Mouse (Mus musculus) limb, embryonic 14.5 days (tissue): Measurements from ENCODE around the gene Golim4. TPM values are rescaled to one million over a fixed set of nuclear protein-coding genes. Genes with fewer than 3 reads are reported as not detected.
A peak's percentile ranks its signal among the peaks of the same experiment; 100 is the strongest.

Experiments
- ATAC-seq: fragments of 200-750 bp; cut with Nextera tagmentation; 2 replicates; pipeline ENCODE4 v1.8.0; 2017; ENCODE audit warnings: low read depth, moderate number of reproducible peaks, moderate TSS enrichment; ENCODE audit not compliant: low FRiP score
- DNase-seq: peaks from one replicate; pipeline ENCODE4 v3.0.0-alpha.2; 2015; ENCODE audit warnings: low spot score
- H3K27ac ChIP-seq: fragments of 300-500 bp; sonication (generic); replicated peaks from 2 replicates; pipeline ENCODE4 v1.5.1; 2014; ENCODE audit warnings: low read depth, mild to moderate bottlenecking, low read length, moderate library complexity, mixed read lengths
- H3K27me3 ChIP-seq: fragments of 300-500 bp; sonication (generic); 2 replicates; pipeline ENCODE4 v1.6.1; 2014; ENCODE audit warnings: low read length, mixed read lengths; ENCODE audit not compliant: control insufficient read depth, insufficient read depth
- H3K36me3 ChIP-seq: fragments of 300-500 bp; sonication (generic); 2 replicates; pipeline ENCODE4 v1.6.1; 2014; ENCODE audit warnings: mild to moderate bottlenecking, low read length, moderate library complexity, mixed read lengths; ENCODE audit not compliant: control insufficient read depth, insufficient read depth
- H3K4me1 ChIP-seq: fragments of 300-500 bp; sonication (generic); 2 replicates; pipeline ENCODE4 v1.6.1; 2014; ENCODE audit warnings: antibody characterized with exemption, low read length, mixed read lengths; ENCODE audit not compliant: control insufficient read depth, insufficient read depth
- H3K4me2 ChIP-seq: fragments of 300-500 bp; sonication (generic); replicated peaks from 2 replicates; pipeline ENCODE4 v1.6.1; 2014; ENCODE audit warnings: low read depth, mild to moderate bottlenecking, low read length, moderate library complexity; ENCODE audit not compliant: severe bottlenecking
- H3K4me3 ChIP-seq: fragments of 300-500 bp; sonication (generic); replicated peaks from 2 replicates; pipeline ENCODE4 v1.5.1; 2014; ENCODE audit warnings: low read length
- H3K9ac ChIP-seq: fragments of 300-500 bp; sonication (generic); 2 replicates; pipeline ENCODE4 v1.6.1; 2014; ENCODE audit warnings: mild to moderate bottlenecking, low read depth, low read length, moderate library complexity; ENCODE audit not compliant: severe bottlenecking
- H3K9me3 ChIP-seq: fragments of 300-500 bp; sonication (generic); 2 replicates; pipeline ENCODE4 v1.6.1; 2016; ENCODE audit warnings: low read length; ENCODE audit not compliant: control insufficient read depth
- POLR2A ChIP-seq: fragments of 200-500 bp; IDR thresholded peaks from 2 replicates; pipeline ENCODE4 v1.8.0; 2012; ENCODE audit warnings: inconsistent platforms, mild to moderate bottlenecking, moderate library complexity, borderline replicate concordance; ENCODE audit not compliant: insufficient read depth, insufficient read length; ENCODE audit errors: extremely low read depth
- WGBS: fragments of 180-500 bp; shearing (Covaris S2); extraction: QIAGEN DNeasy Blood & Tissue Kit; methylation state at CpG from one replicate; pipeline ENCODE4 v1.1.7; 2014; 5-methylcytosine and 5-hydroxymethylcytosine counted together
- polyA plus RNA-seq, 2 experiments: library from polyadenylated mRNA; depleted of rRNA in 1 of 2; stranded (reverse) in 1 of 2; unstranded in 1 of 2; fragments of >200 nt; fragmentation: Nextera tagmentation in 1 of 2; extraction: Ambion mirVana in 1 of 2; gene quantifications; 2 replicates each; pipeline versions ENCODE4 v1.2.1 to v1.2.3; 2012 to 2014

The Golim4 gene
- polyA plus RNA-seq, 2 experiments = 44.2 to 60.6 TPM

GRCm38 (mm10) chr3:75891581-75891980, 65.2 kb downstream of the Golim4 start:
- 94% methylated on average over 3 of the region's 3 CpGs for WGBS
- ATAC-seq = no peak
- no peak overlapping the region for H3K4me2 ChIP-seq
- H3K9ac ChIP-seq = no peak overlapping the region
- peaks cover 60% of the 10 kb centered on the region for H3K36me3 ChIP-seq
- H3K9me3 ChIP-seq = no peaks in the 10 kb centered on the region
- DNase-seq = no peak
- TF ChIP-seq POLR2A = no peak
- H3K4me3 ChIP-seq = no peak overlapping the region
- no peaks in the 10 kb centered on the region for H3K27me3 ChIP-seq
- no peak overlapping the region for H3K27ac ChIP-seq
- H3K4me1 ChIP-seq = no peaks in the 10 kb centered on the region

GRCm38 (mm10) chr3:75889323-75889722, 67.4 kb downstream of the Golim4 start:
- Histone ChIP-seq H3K4me1 (no peaks in the 10 kb centered on the region), H3K36me3 (peaks cover 69% of the 10 kb centered on the region), H3K27ac (no peak overlapping the region), H3K9ac (no peak overlapping the region), H3K4me3 (no peak overlapping the region), H3K4me2 (no peak overlapping the region), H3K9me3 (no peaks in the 10 kb centered on the region), H3K27me3 (no peaks in the 10 kb centered on the region)
- ATAC-seq (no peak), DNase-seq (no peak)
- WGBS = 91% methylated on average over 1 of the region's 1 CpGs
- TF ChIP-seq POLR2A = no peak

GRCm38 (mm10) chr3:75881582-75881981, 75.2 kb downstream of the Golim4 start:
- Histone ChIP-seq H3K9me3 (no peaks in the 10 kb centered on the region), H3K4me2 (no peak overlapping the region), H3K9ac (no peak overlapping the region), H3K27ac (no peak overlapping the region), H3K4me3 (no peak overlapping the region), H3K4me1 (no peaks in the 10 kb centered on the region), H3K36me3 (peaks cover 45% of the 10 kb centered on the region), H3K27me3 (no peaks in the 10 kb centered on the region)
- no peak for TF ChIP-seq POLR2A
- WGBS = 100% methylated on average over 1 of the region's 1 CpGs
- DNase-seq (no peak), ATAC-seq (no peak)

GRCm38 (mm10) chr3:75879269-75879668, 77.5 kb downstream of the Golim4 start:
- Histone ChIP-seq H3K36me3 (peaks cover 33% of the 10 kb centered on the region), H3K4me3 (no peak overlapping the region), H3K9ac (no peak overlapping the region), H3K9me3 (no peaks in the 10 kb centered on the region), H3K27ac (no peak overlapping the region), H3K4me2 (no peak overlapping the region), H3K4me1 (no peaks in the 10 kb centered on the region), H3K27me3 (no peaks in the 10 kb centered on the region)
- DNase-seq = no peak
- ATAC-seq = no peak
- WGBS = 90% methylated on average over 2 of the region's 2 CpGs
- TF ChIP-seq POLR2A = no peak

- no peak overlapping the region for H3K4me2 ChIP-seq
- H3K36me3 ChIP-seq = peaks cover 3% of the 10 kb centered on the region; the same call in 1 of the 2 replicates
- H3K27me3 ChIP-seq = no peaks in the 10 kb centered on the region
- WGBS = 44% methylated on average over 1 of the region's 1 CpGs
- no peaks in the 10 kb centered on the region for H3K4me1 ChIP-seq
- H3K27ac ChIP-seq = no peak overlapping the region
- TF ChIP-seq POLR2A = no peak
- ATAC-seq (0 out of 2 replicates have a peak, but pooled peaks have one; percentile 47), DNase-seq (peak; percentile 69)
- no peak overlapping the region for H3K9ac ChIP-seq
- no peaks in the 10 kb centered on the region for H3K9me3 ChIP-seq
- H3K4me3 ChIP-seq = no peak overlapping the region
Measured at GRCm38 (mm10) chr3:75868886-75869285, 87.9 kb downstream of the Golim4 start.

GRCm38 (mm10) chr3:75864203-75864602, 92.5 kb downstream of the Golim4 start:
- 19% methylated on average over 2 of the region's 2 CpGs for WGBS

More at GRCm38 (mm10) chr3:75864203-75864602, 92.5 kb downstream of the Golim4 start:
- H3K9me3 ChIP-seq = no peaks in the 10 kb centered on the region
- peak; percentile 23 for DNase-seq
- H3K27me3 ChIP-seq = no peaks in the 10 kb centered on the region
- H3K9ac ChIP-seq = no peak overlapping the region
- no peaks in the 10 kb centered on the region for H3K4me1 ChIP-seq
- no peak for TF ChIP-seq POLR2A
- H3K4me2 ChIP-seq = no peak overlapping the region
- H3K4me3 ChIP-seq = no peak overlapping the region
- no peak overlapping the region for H3K27ac ChIP-seq
- H3K36me3 ChIP-seq = no peaks in the 10 kb centered on the region
- ATAC-seq = no peak
